Mouse (Mus musculus) liver, embryonic 15.5 days (tissue): Measurements from ENCODE around the gene Eri3. TPM values are rescaled to one million over a fixed set of nuclear protein-coding genes. Genes with fewer than 3 reads are reported as not detected.

ENCODE experiments used
- ATAC-seq: fragments of 200-750 bp; cut with Nextera tagmentation; 2 replicates; pipeline ENCODE4 v1.8.0; 2017; ENCODE audit warnings: moderate number of reproducible peaks, mild to moderate bottlenecking, moderate library complexity; ENCODE audit not compliant: insufficient read depth
- H3K27ac ChIP-seq: fragments of 300-500 bp; sonication (generic); replicated peaks from 2 replicates; pipeline ENCODE4 v1.5.1; 2015; ENCODE audit warnings: mild to moderate bottlenecking, inconsistent platforms
- H3K27me3 ChIP-seq: fragments of 300-500 bp; sonication (generic); 2 replicates; pipeline ENCODE4 v1.6.1; 2015; ENCODE audit warnings: mild to moderate bottlenecking, inconsistent platforms
- H3K36me3 ChIP-seq: fragments of 300-500 bp; sonication (generic); replicated peaks from 2 replicates; pipeline ENCODE4 v1.6.1; 2015; ENCODE audit warnings: moderate library complexity, mild to moderate bottlenecking, inconsistent platforms
- H3K4me1 ChIP-seq: fragments of 300-500 bp; sonication (generic); replicated peaks from 2 replicates; pipeline ENCODE4 v1.6.1; 2015; ENCODE audit warnings: inconsistent platforms
- H3K4me2 ChIP-seq: fragments of 300-500 bp; sonication (generic); 2 replicates; pipeline ENCODE4 v1.6.1; 2015; ENCODE audit warnings: moderate library complexity, mild to moderate bottlenecking, inconsistent platforms
- H3K4me3 ChIP-seq: fragments of 300-500 bp; sonication (generic); replicated peaks from 2 replicates; pipeline ENCODE4 v1.5.1; 2015; ENCODE audit warnings: mild to moderate bottlenecking, inconsistent platforms
- H3K9ac ChIP-seq: fragments of 300-500 bp; sonication (generic); 2 replicates; pipeline ENCODE4 v1.6.1; 2015; ENCODE audit warnings: moderate library complexity, mild to moderate bottlenecking, inconsistent platforms
- H3K9me3 ChIP-seq: fragments of 300-500 bp; sonication (generic); replicated peaks from 2 replicates; pipeline ENCODE4 v1.6.1; 2016; ENCODE audit warnings: inconsistent platforms
- WGBS: fragments of 180-500 bp; shearing (Covaris S2); methylation state at CpG from one replicate; pipeline ENCODE4 v1.1.7; 2015; ENCODE audit warnings: mixed read lengths; ENCODE audit not compliant: insufficient replicate concordance; 5-methylcytosine and 5-hydroxymethylcytosine counted together
- polyA plus RNA-seq: library from polyadenylated mRNA; unstranded; fragments of >200 nt; fragmentation: Nextera tagmentation; extraction: Ambion mirVana; gene quantifications from 2 replicates; pipeline ENCODE4 v1.2.1, GENCODE M21; 2015

The Eri3 gene
- polyA plus RNA-seq, 1 experiment from 2014 or later: 39.0 TPM

GRCm38 (mm10) chr4:117660001-117660400, 109.8 kb downstream of the Eri3 start:
- Histone ChIP-seq H3K4me2 (no peak overlapping the region), H3K9ac (no peak overlapping the region), H3K36me3 (peaks cover 6% of the 10 kb centered on the region; the same call in 1 of the 2 replicates), H3K4me1 (no peaks in the 10 kb centered on the region), H3K4me3 (no peak overlapping the region), H3K27me3 (no peaks in the 10 kb centered on the region), H3K27ac (no peak overlapping the region), H3K9me3 (no peaks in the 10 kb centered on the region)
- 78% methylated on average over 5 of the region's 5 CpGs for WGBS
- no peak for ATAC-seq

GRCm38 (mm10) chr4:117664411-117665137, 114.4 kb downstream of the Eri3 start:
- H3K9ac ChIP-seq: no peak overlapping the region
- 76% methylated on average over 10 of the region's 10 CpGs for WGBS
- ATAC-seq: no peak

GRCm38 (mm10) chr4:117665531-117665930, 115.4 kb downstream of the Eri3 start:
- Histone ChIP-seq H3K27me3 (no peaks in the 10 kb centered on the region), H3K9ac (no peak overlapping the region), H3K36me3 (no peaks in the 10 kb centered on the region), H3K4me3 (no peak overlapping the region), H3K27ac (no peak overlapping the region), H3K4me2 (no peak overlapping the region), H3K4me1 (no peaks in the 10 kb centered on the region), H3K9me3 (no peaks in the 10 kb centered on the region)
- no peak for ATAC-seq
- 81% methylated on average over 7 of the region's 7 CpGs for WGBS

More at GRCm38 (mm10) chr4:117664411-117665137, 114.4 kb downstream of the Eri3 start:
- Histone ChIP-seq H3K4me3 (no peak overlapping the region), H3K4me2 (no peak overlapping the region), H3K27me3 (no peaks in the 10 kb centered on the region), H3K9me3 (no peaks in the 10 kb centered on the region), H3K27ac (no peak overlapping the region), H3K4me1 (no peaks in the 10 kb centered on the region), H3K36me3 (no peaks in the 10 kb centered on the region)

- H3K9me3 ChIP-seq: no peaks in the 10 kb centered on the region
- H3K36me3 ChIP-seq: no peaks in the 10 kb centered on the region
- 75% methylated on average over 8 of the region's 8 CpGs for WGBS
- no peak overlapping the region for H3K4me3 ChIP-seq
- no peak overlapping the region for H3K27ac ChIP-seq
- no peaks in the 10 kb centered on the region for H3K4me1 ChIP-seq
- H3K27me3 ChIP-seq: no peaks in the 10 kb centered on the region
- H3K4me2 ChIP-seq: no peak overlapping the region
- H3K9ac ChIP-seq: no peak overlapping the region
- ATAC-seq: no peak
Observed at GRCm38 (mm10) chr4:117666054-117666453, 115.9 kb downstream of the Eri3 start.

- Histone ChIP-seq H3K9ac (no peak overlapping the region), H3K9me3 (no peaks in the 10 kb centered on the region), H3K27me3 (no peaks in the 10 kb centered on the region), H3K4me2 (no peak overlapping the region), H3K4me3 (no peak overlapping the region), H3K27ac (no peak overlapping the region), H3K36me3 (peaks cover 20% of the 10 kb centered on the region), H3K4me1 (no peaks in the 10 kb centered on the region)
- no peak for ATAC-seq
- WGBS: 69% methylated on average over 7 of the region's 7 CpGs
Observed at GRCm38 (mm10) chr4:117669874-117670273, 119.7 kb downstream of the Eri3 start.

GRCm38 (mm10) chr4:117672042-117672441, 121.9 kb downstream of the Eri3 start:
- Histone ChIP-seq H3K4me3 (no peak overlapping the region), H3K27ac (no peak overlapping the region), H3K4me1 (no peaks in the 10 kb centered on the region), H3K9ac (no peak overlapping the region), H3K4me2 (no peak overlapping the region), H3K27me3 (no peaks in the 10 kb centered on the region), H3K36me3 (peaks cover 40% of the 10 kb centered on the region), H3K9me3 (no peaks in the 10 kb centered on the region)
- 61% methylated on average over 9 of the region's 9 CpGs for whole genome bisulfite sequencing
- no peak for ATAC-seq

GRCm38 (mm10) chr4:117673901-117674300, 123.7 kb downstream of the Eri3 start:
- Histone ChIP-seq H3K36me3 (peaks cover 56% of the 10 kb centered on the region), H3K27me3 (no peaks in the 10 kb centered on the region), H3K4me1 (no peaks in the 10 kb centered on the region), H3K4me3 (no peak overlapping the region), H3K9me3 (no peaks in the 10 kb centered on the region), H3K4me2 (no peak overlapping the region), H3K27ac (no peak overlapping the region), H3K9ac (no peak overlapping the region)
- no peak for ATAC-seq
- WGBS: 71% methylated on average over 3 of the region's 3 CpGs

GRCm38 (mm10) chr4:117676903-117677302, 126.7 kb downstream of the Eri3 start:
- H3K27ac ChIP-seq: no peak overlapping the region
- 17% methylated on average over 3 of the region's 3 CpGs for WGBS
- no peak overlapping the region for H3K4me2 ChIP-seq
- H3K4me3 ChIP-seq: no peak overlapping the region
- peaks cover 15% of the 10 kb centered on the region for H3K4me1 ChIP-seq
- H3K27me3 ChIP-seq: no peaks in the 10 kb centered on the region
- ATAC-seq: no peak
- H3K9ac ChIP-seq: no peak overlapping the region
- no peaks in the 10 kb centered on the region for H3K9me3 ChIP-seq
- H3K36me3 ChIP-seq: peaks cover 74% of the 10 kb centered on the region

- peak overlapping the region; percentile 70; the same call in 1 of the 2 replicates for H3K27ac ChIP-seq
- H3K9ac ChIP-seq: no peak overlapping the region
- ATAC-seq: no peak
- peak overlapping the region; percentile 84 for H3K4me2 ChIP-seq
- peaks cover 43% of the 10 kb centered on the region for H3K36me3 ChIP-seq
- H3K4me1 ChIP-seq: peaks cover 21% of the 10 kb centered on the region
- WGBS: 76% methylated on average over 6 of the region's 6 CpGs
- no peaks in the 10 kb centered on the region for H3K9me3 ChIP-seq
- H3K27me3 ChIP-seq: no peaks in the 10 kb centered on the region
- peak overlapping the region; percentile 86 for H3K4me3 ChIP-seq
Observed at GRCm38 (mm10) chr4:117680963-117681362, 130.8 kb downstream of the Eri3 start.

GRCm38 (mm10) chr4:117681931-117682461, 131.8 kb downstream of the Eri3 start, which contains the start of gene Dmap1:
TSS of gene Dmap1 (minus strand) at chr4:117682273.
- under 1% methylated on average over 33 of the region's 33 CpGs for WGBS
- peak; percentile 77 for ATAC-seq
- Histone ChIP-seq H3K9me3 (no peaks in the 10 kb centered on the region), H3K9ac (peak within 1 kb of the TSS; percentile 82), H3K4me1 (peaks cover 21% of the 10 kb centered on the region), H3K4me3 (peak within 1 kb of the TSS; percentile 86), H3K27ac (peak within 1 kb of the TSS; percentile 70), H3K27me3 (no peaks in the 10 kb centered on the region), H3K4me2 (peak within 1 kb of the TSS; percentile 84), H3K36me3 (peaks cover 34% of the 10 kb centered on the region)

GRCm38 (mm10) chr4:117682463-117682862, 132.3 kb downstream of the Eri3 start:
- no peaks in the 10 kb centered on the region for H3K9me3 ChIP-seq
- no peaks in the 10 kb centered on the region for H3K27me3 ChIP-seq
- H3K4me1 ChIP-seq: peaks cover 21% of the 10 kb centered on the region
- peak overlapping the region; percentile 82 for H3K9ac ChIP-seq
- peaks cover 31% of the 10 kb centered on the region for H3K36me3 ChIP-seq
- ATAC-seq: no peak
- peak overlapping the region; percentile 70; the same call in 1 of the 2 replicates for H3K27ac ChIP-seq
- H3K4me3 ChIP-seq: peak overlapping the region; percentile 86
- H3K4me2 ChIP-seq: peak overlapping the region; percentile 84
